Comparison of ENCODE assay signal across 29 mouse cellular contexts in the genomic region with DNA sequence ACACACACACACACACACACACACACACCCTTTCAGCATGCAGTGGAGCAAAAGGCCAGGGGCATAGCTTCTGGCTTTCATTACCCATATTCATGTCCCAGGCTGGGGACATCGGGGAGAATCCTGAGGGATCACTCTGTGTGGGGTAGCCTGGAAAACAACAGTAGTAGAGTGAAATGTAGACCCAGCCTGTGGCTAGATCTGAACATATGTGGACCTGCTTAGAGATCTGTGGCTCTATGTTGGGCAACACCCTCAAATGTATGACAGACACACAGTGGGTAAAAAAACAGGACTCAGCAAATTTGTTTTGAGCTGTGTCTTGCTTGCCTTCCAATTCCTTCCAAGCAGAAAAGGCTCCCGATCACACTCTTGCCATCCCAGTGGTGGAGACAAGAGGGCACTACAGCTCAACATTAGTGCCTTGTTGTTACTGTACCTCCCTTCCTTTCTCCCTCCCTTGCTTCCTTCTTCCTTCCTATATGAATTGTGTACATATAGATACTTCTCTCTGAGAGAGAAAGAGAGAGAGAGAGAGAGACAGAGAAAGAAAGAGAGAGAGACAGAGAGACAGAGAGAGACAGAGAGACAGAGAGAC. TPM values are rescaled to one million over a fixed set of nuclear protein-coding genes. Genes with fewer than 3 reads are reported as not detected.
A peak's percentile ranks its signal among the peaks of the same experiment; 100 is the strongest.
DNase-seq lines count a peak whose midpoint lies in the region; ATAC-seq and TF ChIP-seq lines count a peak whose summit lies in the region.
"Had no signal": no experiment of that assay in that cellular context is flagged by ENCODE, and none has a peak within 500 bp of the region (broad histone marks: within the 10 kb centered on the region; RNA-seq: fewer than 3 reads in every experiment).

No protein-coding gene starts in this region.

- H3K9me3 ChIP-seq in kidney, postnatal 0 days (replicated peaks; ENCODE audit: low read length), result no peaks in the 10 kb centered on the region
- H3K9me3 ChIP-seq: embryonic facial prominence, embryonic 15.5 days; forebrain, embryonic 15.5 days; hindbrain, embryonic 13.5 days; limb, embryonic 10.5 days; liver, embryonic 15.5 days; lung, embryonic 15.5 days; midbrain, embryonic 13.5 days; neural tube, embryonic 12.5 days had no signal

- H3K4me3 ChIP-seq in cerebellum, adult 2 months (replicated peaks; ENCODE audit: insufficient read depth, low read depth, low read length), result no peak overlapping the region
- no peak overlapping the region for H3K4me3 ChIP-seq in kidney, postnatal 0 days (replicated peaks; ENCODE audit: low read depth, low read length)
- H3K4me3 ChIP-seq: embryonic facial prominence, embryonic 15.5 days; forebrain, embryonic 15.5 days; heart, embryonic 13.5 days; hindbrain, embryonic 13.5 days; limb, embryonic 10.5 days; liver, embryonic 15.5 days; lung, embryonic 15.5 days; megakaryocyte, embryonic 14.5 days; midbrain, embryonic 13.5 days; neural tube, embryonic 12.5 days had no signal

- H3K36me3 ChIP-seq in kidney, postnatal 0 days (ENCODE audit: insufficient read depth, low read length), result no peaks in the 10 kb centered on the region
- H3K36me3 ChIP-seq: embryonic facial prominence, embryonic 15.5 days; forebrain, embryonic 15.5 days; heart, embryonic 13.5 days; hindbrain, embryonic 13.5 days; limb, embryonic 10.5 days; liver, embryonic 15.5 days; lung, embryonic 15.5 days; midbrain, embryonic 13.5 days; neural tube, embryonic 12.5 days had no signal

- no peaks in the 10 kb centered on the region for H3K27me3 ChIP-seq in cerebellum, adult 2 months (ENCODE audit: control insufficient read depth, insufficient read depth, low read length)
- no peaks in the 10 kb centered on the region for H3K27me3 ChIP-seq in kidney, postnatal 0 days (ENCODE audit: insufficient read depth, low read length)
- H3K27me3 ChIP-seq: embryonic facial prominence, embryonic 15.5 days; forebrain, embryonic 15.5 days; hindbrain, embryonic 13.5 days; liver, embryonic 15.5 days; lung, embryonic 15.5 days; megakaryocyte, embryonic 14.5 days; midbrain, embryonic 13.5 days; neural tube, embryonic 12.5 days had no signal

- ATAC-seq in kidney, postnatal 0 days (replicated peaks; ENCODE audit: low FRiP score, low read depth), result no peak
- ATAC-seq: forebrain, embryonic 15.5 days; inflammation-experienced regulatory T-cells, adult 6 months; midbrain, embryonic 13.5 days had no signal

- H3K9ac ChIP-seq in kidney, postnatal 0 days (ENCODE audit: low read depth, low read length), result no peak overlapping the region
- H3K9ac ChIP-seq: embryonic facial prominence, embryonic 15.5 days; forebrain, embryonic 15.5 days; heart, embryonic 13.5 days; hindbrain, embryonic 13.5 days; liver, embryonic 15.5 days; lung, embryonic 15.5 days; midbrain, embryonic 13.5 days; neural tube, embryonic 12.5 days had no signal

- H3K4me2 ChIP-seq in kidney, postnatal 0 days (ENCODE audit: low read length), result no peak overlapping the region
- H3K4me2 ChIP-seq: embryonic facial prominence, embryonic 15.5 days; forebrain, embryonic 15.5 days; heart, embryonic 13.5 days; hindbrain, embryonic 13.5 days; liver, embryonic 15.5 days; lung, embryonic 15.5 days; midbrain, embryonic 13.5 days; neural tube, embryonic 12.5 days had no signal

- no peaks in the 10 kb centered on the region for H3K4me1 ChIP-seq in cerebellum, adult 2 months (ENCODE audit: control insufficient read depth, insufficient read depth, low read length)
- no peaks in the 10 kb centered on the region for H3K4me1 ChIP-seq in kidney, postnatal 0 days (replicated peaks; ENCODE audit: insufficient read depth, low read length)
- H3K4me1 ChIP-seq: embryonic facial prominence, embryonic 15.5 days; forebrain, embryonic 15.5 days; heart, embryonic 13.5 days; hindbrain, embryonic 13.5 days; liver, embryonic 15.5 days; lung, embryonic 15.5 days; megakaryocyte, embryonic 14.5 days; midbrain, embryonic 13.5 days; neural tube, embryonic 12.5 days had no signal

- DNase-seq in cerebellum, adult 2 months, result no peak
- no peak for DNase-seq in cerebellum, adult 8-10 months
- no peak for DNase-seq in kidney, postnatal 0 days (ENCODE audit: low spot score)
- no peak for DNase-seq in kidney, postnatal 14 days
- peak; percentile 2 for DNase-seq in right cerebral cortex, adult 18-20 months
- DNase-seq in right cerebral cortex, postnatal 25 days, result no peak
- DNase-seq in brain, embryonic 14.5 days (ENCODE audit: low read depth), result no peak
- no peak for DNase-seq in testis, postnatal 14 days (ENCODE audit: low spot score)
- DNase-seq: adrenal gland, postnatal 36 days; cerebellum, adult 11 months; cerebellum, postnatal 25 days; gastrocnemius, postnatal 10 days; kidney, adult 18-20 months; liver; lung, postnatal 36 days; retina, postnatal 1 day; spleen, adult 18-20 months had no signal

- 76% methylated on average over 2 of the region's 2 CpGs for WGBS in cerebellum, adult 2 months
- 82% methylated on average over 2 of the region's 2 CpGs for WGBS in kidney, postnatal 0 days

- no peak for TF ChIP-seq POLR2A in cerebellum, adult 2 months (IDR thresholded peaks at IDR 0.05; ENCODE audit: borderline replicate concordance, insufficient read depth, low read length)
- TF ChIP-seq POLR2A in brain, embryonic 14.5 days (IDR thresholded peaks at IDR 0.05; ENCODE audit: borderline replicate concordance, extremely low read depth, insufficient read depth, insufficient read length, poor library complexity, severe bottlenecking), result no peak

- H3K27ac ChIP-seq in cerebellum, adult 2 months (ENCODE audit: insufficient read depth, low read length), result no peak overlapping the region
- H3K27ac ChIP-seq in kidney, postnatal 0 days, result no peak overlapping the region
- H3K27ac ChIP-seq: embryonic facial prominence, embryonic 15.5 days; forebrain, embryonic 15.5 days; heart, embryonic 13.5 days; hindbrain, embryonic 13.5 days; limb, embryonic 10.5 days; liver, embryonic 15.5 days; lung, embryonic 15.5 days; midbrain, embryonic 13.5 days; neural tube, embryonic 12.5 days had no signal

- TF ChIP-seq CTCF in cerebellum, adult 2 months (IDR thresholded peaks at IDR 0.05; ENCODE audit: borderline replicate concordance, insufficient read depth, low read depth, low read length), result peak; percentile 45; the same call in 1 of the 2 replicates
- TF ChIP-seq CTCF in kidney, postnatal 0 days (IDR thresholded peaks at IDR 0.05; ENCODE audit: low read depth), result peak; percentile 29; the same call in 1 of the 2 replicates
- TF ChIP-seq CTCF in brain, embryonic 14.5 days (IDR thresholded peaks at IDR 0.05; ENCODE audit: borderline replicate concordance, extremely low read depth, insufficient read depth, insufficient read length), result peak; percentile 5; the same call in 1 of the 2 replicates

RNA-seq across cellular contexts. Expression of a gene that starts 23.8 kb away (rescaled TPM):
- polyA plus RNA-seq in cerebellum, adult 2 months (2012; rRNA removed), result not detected in 2 replicates
- polyA plus RNA-seq in kidney, postnatal 0 days (2015; fragmentation: Nextera tagmentation; extraction: Ambion mirVana), result not detected in 2 replicates
- not detected in 2 replicates for polyA plus RNA-seq in brain, embryonic 14.5 days (2012; rRNA removed)
- polyA plus RNA-seq: embryonic facial prominence, embryonic 15.5 days; forebrain, embryonic 15.5 days; heart, embryonic 13.5 days; hindbrain, embryonic 13.5 days; inflammation-experienced regulatory T-cells, adult 6 months; kidney, embryonic 16.5 days; limb, embryonic 10.5 days; liver, embryonic 15.5 days; lung, embryonic 15.5 days; midbrain, embryonic 13.5 days; neural tube, embryonic 12.5 days had no signal

RNA-seq across cellular contexts. Expression of a gene that starts 51.9 kb away (rescaled TPM):
- 0.30 and 0.38 TPM in 2 replicates for polyA plus RNA-seq in cerebellum, adult 2 months (2012; rRNA removed)
- polyA plus RNA-seq in kidney, postnatal 0 days (2015; fragmentation: Nextera tagmentation; extraction: Ambion mirVana), result not detected in 2 replicates
- polyA plus RNA-seq in brain, embryonic 14.5 days (2012; rRNA removed), result 0.01 TPM in 2 replicates
- polyA plus RNA-seq: embryonic facial prominence, embryonic 15.5 days; forebrain, embryonic 15.5 days; hindbrain, embryonic 13.5 days; inflammation-experienced regulatory T-cells, adult 6 months; kidney, embryonic 16.5 days; limb, embryonic 10.5 days; liver, embryonic 15.5 days; lung, embryonic 15.5 days; midbrain, embryonic 13.5 days; neural tube, embryonic 12.5 days had no signal
